Mouse (Mus musculus): ENCODE data around the gene Fam3b.

The Fam3b gene

DNA sequence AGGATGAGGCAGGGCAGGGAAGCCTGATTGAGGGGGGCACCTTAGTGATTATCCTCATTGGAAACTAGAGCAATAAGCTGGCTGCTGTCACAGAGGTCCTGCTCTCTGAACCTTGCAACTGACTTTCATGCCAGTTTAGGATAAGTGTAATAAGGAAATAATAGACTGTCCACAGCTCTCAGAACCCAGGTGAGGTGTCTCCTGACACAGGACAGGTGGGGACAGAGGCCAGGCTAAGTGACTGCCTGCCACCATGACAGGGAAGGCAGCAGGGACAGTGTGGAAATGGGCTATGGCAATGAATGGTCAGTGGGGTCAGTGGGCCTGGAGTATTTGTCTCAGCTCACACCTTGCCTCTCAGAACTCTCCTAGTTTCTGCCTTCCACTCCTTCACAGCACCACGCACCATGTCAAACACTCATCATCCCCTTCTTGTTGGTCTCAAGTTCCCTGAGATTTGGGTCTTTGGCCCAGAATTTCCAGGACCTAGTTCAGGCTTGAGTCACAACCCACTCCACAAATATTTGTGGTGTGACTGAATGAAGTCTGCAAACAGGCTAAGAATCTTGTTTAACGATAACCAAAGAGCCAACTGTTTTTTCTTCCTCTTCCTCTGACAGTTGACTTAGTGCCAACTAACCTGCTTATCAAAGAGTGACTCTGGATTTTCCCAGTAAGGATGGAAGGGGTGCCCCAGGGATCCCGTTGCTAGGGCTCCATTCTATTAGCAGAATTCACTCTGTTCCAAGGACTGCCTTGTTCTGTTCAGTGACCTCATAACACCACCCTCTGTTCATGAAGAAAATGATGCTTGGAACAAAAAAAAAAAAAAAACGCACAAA, at the start of gene Fam3b:
Fam3b (minus strand) TSS at position 718 of the 842 bp plus-strand sequence.
- no peak for DNase-seq (ENCODE audit: low read depth, low spot score)

DNA sequence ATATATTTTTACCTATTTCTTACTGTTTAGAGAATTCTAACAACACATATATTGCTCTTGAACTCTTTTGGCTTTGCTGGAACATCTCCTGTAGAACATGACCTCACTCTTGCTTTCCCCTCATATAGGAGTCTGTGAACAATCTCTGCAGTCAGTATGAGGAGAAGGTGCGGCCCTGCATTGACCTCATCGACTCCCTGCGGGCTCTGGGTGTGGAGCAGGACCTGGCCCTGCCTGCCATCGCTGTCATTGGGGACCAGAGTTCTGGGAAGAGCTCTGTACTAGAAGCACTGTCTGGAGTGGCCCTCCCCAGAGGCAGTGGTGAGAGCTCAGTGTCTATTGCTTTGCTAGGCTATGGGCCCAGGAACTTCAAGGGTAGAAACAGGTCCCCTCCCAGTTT, 29.7 kb upstream of the Fam3b start:
- DNase-seq (ENCODE audit: low read depth, low spot score): no peak

DNA sequence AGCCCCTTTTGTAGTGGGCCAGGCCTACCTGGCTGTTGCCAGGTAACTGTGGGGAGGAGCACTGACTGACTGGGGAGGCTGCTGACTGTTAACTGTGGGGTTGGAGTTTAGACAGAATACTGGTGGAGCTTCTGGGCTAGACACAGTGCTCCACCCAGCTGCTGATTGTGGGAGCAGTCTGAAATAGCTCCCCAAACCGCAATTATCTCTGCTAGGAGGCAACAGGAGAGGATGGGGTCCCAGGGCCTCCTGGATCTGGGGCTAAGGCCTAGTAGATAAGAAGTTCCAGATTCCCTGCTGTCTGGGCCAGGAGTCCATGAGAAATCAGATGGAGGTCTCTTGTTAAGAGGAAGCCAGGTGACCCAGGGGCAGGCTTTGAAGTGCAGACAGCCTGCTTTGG, 22.2 kb upstream of the Fam3b start:
- DNase-seq (ENCODE audit: low read depth, low spot score): no peak

DNA sequence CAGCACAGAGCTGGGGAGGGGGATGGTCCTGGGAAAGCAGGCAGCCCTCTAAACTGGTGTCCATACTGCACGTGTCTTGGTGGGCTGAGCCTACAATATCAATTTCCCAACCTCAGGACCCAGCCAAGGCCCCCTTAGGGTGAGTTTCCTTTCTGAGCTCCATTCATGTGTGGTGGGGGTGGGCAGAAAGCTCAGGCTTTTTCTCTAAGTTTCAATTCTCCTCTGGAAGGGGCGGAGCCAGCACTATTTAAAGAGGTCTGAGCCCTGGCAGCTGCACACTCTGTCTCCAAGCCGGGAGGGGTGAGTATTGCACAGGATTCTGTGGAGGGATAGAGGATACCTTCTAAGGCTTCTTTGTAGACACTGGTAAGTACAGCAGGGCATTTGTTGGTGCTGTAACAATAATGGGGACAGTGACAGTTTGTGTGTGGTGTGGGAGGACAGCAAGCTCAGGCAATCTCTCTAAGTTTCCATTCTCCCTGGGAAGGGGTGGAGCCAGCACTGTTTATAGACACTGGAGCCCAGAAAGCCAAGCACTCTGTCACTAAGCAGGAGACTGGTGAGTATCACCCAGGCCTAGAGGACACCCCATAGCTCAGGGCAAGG, 21.3 kb upstream of the Fam3b start:
- peak; percentile 6 for DNase-seq (ENCODE audit: low read depth, low spot score)

DNA sequence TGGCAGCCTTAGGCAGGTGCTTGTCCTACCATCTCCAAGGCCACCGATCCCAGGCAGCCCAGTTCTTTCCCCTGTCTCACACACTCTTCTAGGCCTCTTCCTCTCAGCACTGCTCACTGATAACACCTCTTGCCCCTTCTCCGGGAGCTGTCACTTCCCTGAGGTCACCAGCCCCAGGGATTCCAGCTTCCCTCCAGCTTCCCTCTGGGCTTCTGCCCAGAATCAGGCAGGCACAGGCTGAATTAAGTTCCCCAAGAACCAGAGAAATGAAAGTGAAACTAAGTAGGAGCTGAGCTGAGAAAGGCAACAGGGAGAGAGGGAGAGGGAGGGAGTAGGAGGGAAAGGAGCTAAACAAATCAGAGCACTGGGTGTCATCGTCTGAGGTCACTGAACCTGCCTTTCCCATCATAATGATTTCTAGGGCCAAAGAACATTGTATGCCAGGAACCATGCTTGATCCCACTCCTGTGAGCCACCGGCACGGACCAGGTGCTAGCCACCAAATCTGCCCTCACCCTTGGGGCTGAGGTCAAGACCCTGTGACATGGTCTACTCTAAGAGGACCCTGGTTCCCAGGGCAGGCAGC, 20.4 kb upstream of the Fam3b start:
- DNase-seq (ENCODE audit: low read depth, low spot score): peak; percentile 6

GRCm38 (mm10) chr16:97534448-97534847, 19.8 kb upstream of the Fam3b start:
- no peak for DNase-seq (ENCODE audit: low read depth, low spot score)

DNA sequence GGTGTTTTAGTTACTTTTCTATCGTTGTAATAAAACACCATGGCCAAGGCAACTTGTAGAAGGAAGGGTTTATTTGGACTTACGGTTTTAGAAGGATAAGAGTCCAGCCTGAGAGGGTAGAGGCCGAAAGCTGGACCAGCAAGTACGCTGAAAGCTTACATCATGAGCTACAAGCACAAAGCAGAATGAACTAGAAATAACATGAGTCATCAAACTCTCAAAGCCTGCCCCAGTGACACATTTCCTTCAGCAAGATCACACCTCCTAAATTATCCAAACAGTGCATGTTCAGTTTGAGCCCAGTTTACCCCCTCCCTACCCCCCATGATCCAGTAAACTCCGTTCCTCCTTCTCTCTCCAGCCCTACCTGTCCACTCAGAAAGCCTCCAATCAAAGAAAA, 19.1 kb upstream of the Fam3b start:
- DNase-seq (ENCODE audit: low read depth, low spot score): no peak

GRCm38 (mm10) chr16:97533126-97533525, 18.5 kb upstream of the Fam3b start:
- DNase-seq (ENCODE audit: low read depth, low spot score): no peak

- no peak for DNase-seq (ENCODE audit: low read depth, low spot score)
Observed at GRCm38 (mm10) chr16:97529241-97529640, 14.6 kb upstream of the Fam3b start.

GRCm38 (mm10) chr16:97523024-97523423, 8.4 kb upstream of the Fam3b start:
- DNase-seq (ENCODE audit: low read depth, low spot score): peak; percentile 24

DNA sequence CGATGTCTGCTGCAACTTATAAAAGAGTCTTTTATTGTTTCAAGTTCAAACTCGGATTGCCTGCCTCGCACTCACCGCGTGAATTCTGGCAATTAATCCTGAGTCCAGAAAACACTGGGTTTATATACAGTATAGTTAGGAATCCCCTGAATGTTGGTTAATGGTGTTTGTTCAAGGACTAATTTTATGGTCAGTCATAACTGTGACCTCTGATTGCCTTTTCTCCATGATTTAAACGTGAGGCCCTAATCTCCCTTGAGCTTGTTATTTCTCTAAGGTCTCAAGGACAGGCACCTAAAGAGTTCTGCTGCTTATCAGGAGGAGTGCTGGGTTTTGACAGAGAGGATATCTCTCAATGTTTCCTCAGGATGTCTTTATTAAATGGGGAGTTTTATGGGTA, 7.4 kb upstream of the Fam3b start:
- no peak for DNase-seq (ENCODE audit: low read depth, low spot score)

- no peak for DNase-seq (ENCODE audit: low read depth, low spot score)
Observed at GRCm38 (mm10) chr16:97516341-97516740, 1.7 kb upstream of the Fam3b start.

DNA sequence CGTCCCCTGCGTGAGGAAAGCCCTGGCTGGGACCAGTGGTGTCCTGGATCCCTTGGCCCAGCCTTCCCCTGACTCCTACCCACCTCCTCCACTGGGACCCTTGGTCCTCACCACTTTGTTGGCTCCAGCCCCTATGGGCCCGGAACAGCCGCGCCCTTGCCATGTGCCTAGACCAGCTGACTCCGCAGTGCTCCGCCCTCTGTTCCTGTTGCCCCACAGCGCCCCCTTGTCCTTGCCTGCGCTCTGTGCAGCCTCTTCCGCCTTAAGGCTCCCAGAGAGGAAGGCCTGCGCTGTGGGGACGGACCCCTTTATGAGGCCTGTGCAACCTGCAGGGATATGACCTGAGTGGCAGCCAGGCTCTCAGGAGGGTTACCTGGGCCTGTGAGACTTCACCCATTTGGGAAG, 2.3 kb downstream of the Fam3b start:
- DNase-seq (ENCODE audit: low read depth, low spot score): no peak

GRCm38 (mm10) chr16:97511495-97511894, 3.1 kb downstream of the Fam3b start:
- DNase-seq (ENCODE audit: low read depth, low spot score): no peak

DNA sequence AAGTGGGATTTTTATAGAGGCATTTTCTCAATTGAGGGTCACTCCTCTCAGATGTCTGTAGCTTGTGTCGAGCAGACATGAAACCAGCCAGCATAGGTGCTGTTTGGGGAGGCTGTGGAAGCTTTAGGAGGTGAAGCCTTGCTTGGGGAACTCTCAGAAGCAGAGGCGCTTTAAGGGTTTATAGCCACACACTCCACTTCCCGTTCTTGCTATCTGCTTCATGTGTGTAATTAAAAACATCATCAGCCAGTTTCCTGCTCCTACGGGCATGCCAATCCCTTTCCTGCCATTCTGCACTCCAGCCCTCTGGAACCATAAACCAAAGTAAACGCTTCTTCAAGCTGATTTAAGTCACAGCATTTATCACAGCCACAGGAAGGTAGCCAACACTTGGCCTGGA, 3.8 kb downstream of the Fam3b start:
- no peak for DNase-seq (ENCODE audit: low read depth, low spot score)

GRCm38 (mm10) chr16:97507783-97508182, 6.8 kb downstream of the Fam3b start:
- DNase-seq (ENCODE audit: low read depth, low spot score): no peak

DNA sequence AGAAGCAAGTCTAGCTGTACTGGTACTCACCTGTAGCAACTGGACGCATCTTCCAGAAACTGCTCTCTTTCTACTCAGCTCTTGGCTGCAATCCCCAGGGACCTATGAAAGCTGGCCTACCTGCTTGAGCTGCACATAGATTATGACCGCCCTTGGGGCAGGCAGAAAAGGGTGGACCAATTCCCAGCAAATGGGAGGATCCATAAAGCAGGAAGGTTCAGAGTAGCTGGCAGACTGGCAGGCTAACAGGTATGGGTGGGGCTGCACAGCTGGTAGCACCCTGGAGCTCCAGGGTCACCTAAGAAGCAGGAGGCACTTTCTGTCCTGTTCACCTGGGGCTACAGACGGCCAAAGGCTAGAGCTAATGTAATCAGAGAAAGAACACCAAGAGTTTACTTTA, 9.8 kb downstream of the Fam3b start:
- no peak for DNase-seq (ENCODE audit: low read depth, low spot score)

DNA sequence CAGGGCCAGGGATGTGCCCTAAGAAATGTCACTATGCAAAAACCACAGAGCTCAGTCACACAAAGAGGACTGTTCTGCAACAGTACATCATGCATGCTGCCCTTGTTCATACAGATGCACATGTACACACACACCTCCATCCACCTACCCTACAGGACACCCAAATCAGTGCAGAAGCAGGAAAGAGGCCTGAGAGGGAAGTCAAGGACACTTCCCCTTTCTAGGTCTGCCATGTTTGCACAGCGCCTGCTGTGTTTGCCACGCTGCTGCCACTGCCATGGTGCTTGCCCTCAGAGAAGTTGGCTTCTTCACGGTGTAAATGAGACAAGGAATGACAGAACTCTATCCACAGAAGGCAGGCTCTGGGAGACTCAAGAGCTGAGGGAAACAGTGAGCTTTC, 10.8 kb downstream of the Fam3b start:
- no peak for DNase-seq (ENCODE audit: low read depth, low spot score)

GRCm38 (mm10) chr16:97500901-97501300, 13.7 kb downstream of the Fam3b start:
- no peak for DNase-seq (ENCODE audit: low read depth, low spot score)

DNA sequence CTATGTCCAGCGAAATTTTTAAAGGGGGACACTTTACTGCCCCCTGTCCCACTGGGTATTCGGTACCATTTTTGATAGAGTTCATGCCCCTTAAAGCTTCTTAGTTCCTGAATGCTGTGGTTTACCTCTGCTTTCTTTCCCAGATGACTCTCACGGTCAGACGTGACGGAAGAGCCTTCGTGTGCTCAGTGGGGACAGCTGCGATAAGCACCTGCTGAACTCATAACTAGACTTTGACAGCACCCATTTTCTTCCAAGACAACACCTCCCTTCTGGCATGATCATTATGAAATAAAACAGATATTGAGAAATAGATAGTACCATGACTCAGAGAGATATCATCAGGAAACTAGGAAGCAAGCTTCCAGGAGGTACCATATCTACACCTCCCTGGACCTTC, 15.2 kb downstream of the Fam3b start:
- DNase-seq (ENCODE audit: low read depth, low spot score): no peak

GRCm38 (mm10) chr16:97498139-97498538, 16.5 kb downstream of the Fam3b start:
- no peak for DNase-seq (ENCODE audit: low read depth, low spot score)

- DNase-seq (ENCODE audit: low read depth, low spot score): no peak
Observed at GRCm38 (mm10) chr16:97497682-97498081, 16.9 kb downstream of the Fam3b start.

DNA sequence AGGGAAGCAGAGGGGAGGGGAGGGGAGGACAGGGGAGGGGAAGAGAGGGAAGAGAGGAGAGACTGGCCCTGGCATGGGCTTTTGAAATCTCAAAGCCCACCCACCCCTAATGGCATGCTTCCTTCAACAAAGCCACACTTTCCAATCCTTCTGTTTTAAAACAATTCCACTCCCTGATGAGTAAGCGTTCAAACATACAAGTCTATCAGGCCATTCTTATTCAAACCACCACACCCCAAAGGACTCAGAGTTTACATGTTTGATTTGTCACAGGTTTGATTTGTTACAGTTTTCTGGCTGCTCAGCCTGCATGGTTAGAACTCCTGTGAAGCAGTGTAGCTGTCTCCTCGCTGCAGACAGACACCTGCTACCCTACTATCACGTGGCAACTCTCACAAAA, 18.6 kb downstream of the Fam3b start:
- DNase-seq (ENCODE audit: low read depth, low spot score): no peak
